Mouse (Mus musculus): ENCODE measurements at regions not wholly inside any gene's neighbourhood (a gene's known extent, or its start where the extent isn't known, plus 50 kb on each side); places are given as distances from the start of the nearest gene placed in this dataset.

DNA sequence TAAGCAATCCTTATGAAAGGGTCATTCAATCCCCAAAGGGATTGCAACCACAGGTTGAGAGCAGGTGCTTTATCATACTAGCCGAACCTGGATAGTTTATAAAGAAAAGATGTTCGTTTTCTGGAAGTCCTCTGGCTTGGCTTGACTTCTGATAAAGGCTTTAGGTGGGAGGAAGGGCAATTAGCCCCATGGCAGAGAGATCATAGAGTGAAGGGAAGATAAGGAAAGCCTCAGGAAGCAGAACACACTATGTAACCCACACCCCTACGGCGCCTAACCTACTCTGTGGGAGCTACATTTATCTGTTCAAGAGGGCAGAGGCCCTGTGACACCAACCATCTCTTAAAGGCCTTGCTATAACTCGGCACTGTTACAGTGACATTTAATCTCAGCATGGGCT, 204.2 kb downstream of the Pten start:
- 53% methylated on average over 5 of the region's 5 CpGs for WGBS
- H3K4me3 ChIP-seq (ENCODE audit: low read depth, low read length), result no peak overlapping the region
- no peak for DNase-seq (ENCODE audit: low spot score)
- no peaks in the 10 kb centered on the region for H3K27me3 ChIP-seq (ENCODE audit: control insufficient read depth, insufficient read depth, low read length)
- no peak overlapping the region for H3K27ac ChIP-seq (ENCODE audit: low read depth)
- TF ChIP-seq CTCF (IDR thresholded peaks at IDR 0.05; ENCODE audit: low read depth), result no peak
- no peak for TF ChIP-seq EP300 (IDR thresholded peaks at IDR 0.05; ENCODE audit: low read depth)
- no peaks in the 10 kb centered on the region for H3K9me3 ChIP-seq (replicated peaks; ENCODE audit: control insufficient read depth, low read length)
- no peak overlapping the region for H3K9ac ChIP-seq (replicated peaks; ENCODE audit: low read depth, low read length)
- H3K36me3 ChIP-seq (replicated peaks; ENCODE audit: control insufficient read depth, insufficient read depth, low read length), result no peaks in the 10 kb centered on the region
- no peak overlapping the region for H3K4me2 ChIP-seq (ENCODE audit: low read depth, low read length)
- no peak for ATAC-seq (ENCODE audit: insufficient read depth, low read depth)
- H3K4me1 ChIP-seq (ENCODE audit: control insufficient read depth, insufficient read depth), result no peaks in the 10 kb centered on the region

DNA sequence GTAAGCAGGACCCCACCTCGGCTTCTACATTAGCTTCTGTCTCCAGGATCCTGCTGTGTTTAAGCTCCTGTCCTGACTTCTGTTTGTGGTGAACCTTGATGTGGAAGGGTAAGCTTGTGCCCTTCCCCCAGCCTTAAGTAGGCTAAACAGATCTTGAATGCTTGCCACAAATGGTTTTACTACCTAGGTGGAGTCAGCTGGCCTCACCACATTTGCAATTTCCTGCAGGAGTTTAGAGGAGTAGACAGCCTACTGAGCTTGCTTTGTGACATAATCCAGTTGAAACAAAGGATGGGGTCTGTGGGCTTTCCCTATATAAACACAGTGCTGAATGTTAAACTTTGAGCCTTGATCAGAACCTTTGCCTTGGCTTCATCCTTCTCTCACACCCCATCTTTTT, 206.7 kb downstream of the Pten start:
- Histone ChIP-seq H3K36me3 (replicated peaks; ENCODE audit: control insufficient read depth, insufficient read depth, low read length) (no peaks in the 10 kb centered on the region), H3K27ac (ENCODE audit: low read depth) (no peak overlapping the region), H3K9ac (replicated peaks; ENCODE audit: low read depth, low read length) (no peak overlapping the region), H3K9me3 (replicated peaks; ENCODE audit: control insufficient read depth, low read length) (no peaks in the 10 kb centered on the region), H3K4me2 (ENCODE audit: low read depth, low read length) (no peak overlapping the region), H3K4me1 (ENCODE audit: control insufficient read depth, insufficient read depth) (no peaks in the 10 kb centered on the region), H3K4me3 (ENCODE audit: low read depth, low read length) (no peak overlapping the region), H3K27me3 (ENCODE audit: control insufficient read depth, insufficient read depth, low read length) (no peaks in the 10 kb centered on the region)
- ATAC-seq (ENCODE audit: insufficient read depth, low read depth), result no peak
- 25% methylated on average over 1 of the region's 1 CpGs for WGBS
- TF ChIP-seq CTCF (IDR thresholded peaks at IDR 0.05; ENCODE audit: low read depth) (no peak), EP300 (IDR thresholded peaks at IDR 0.05; ENCODE audit: low read depth) (no peak)
- DNase-seq (ENCODE audit: low spot score), result no peak

DNA sequence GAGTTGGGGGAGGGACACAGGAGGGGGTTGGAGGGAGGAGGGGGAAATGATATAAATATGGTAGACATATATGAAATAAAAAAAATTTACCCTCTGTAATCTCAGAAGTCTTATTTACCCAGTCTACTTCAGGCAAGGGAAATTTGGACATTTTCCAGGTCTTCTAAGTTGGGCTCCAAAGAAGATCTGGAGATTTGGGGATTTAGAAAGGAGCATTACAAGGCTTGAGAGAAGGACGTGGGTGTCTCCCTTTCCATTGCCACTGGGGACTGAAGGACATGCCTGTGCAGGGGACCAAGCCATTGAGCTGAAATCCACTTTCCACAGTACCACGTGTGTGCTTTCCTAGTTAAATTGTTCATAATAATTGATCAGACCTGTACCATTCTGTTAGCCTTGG, 208.2 kb downstream of the Pten start:
- H3K4me1 ChIP-seq (ENCODE audit: control insufficient read depth, insufficient read depth), result no peaks in the 10 kb centered on the region
- no peak overlapping the region for H3K9ac ChIP-seq (replicated peaks; ENCODE audit: low read depth, low read length)
- H3K36me3 ChIP-seq (replicated peaks; ENCODE audit: control insufficient read depth, insufficient read depth, low read length), result no peaks in the 10 kb centered on the region
- H3K4me3 ChIP-seq (ENCODE audit: low read depth, low read length), result no peak overlapping the region
- ATAC-seq (ENCODE audit: insufficient read depth, low read depth), result no peak
- no peak for DNase-seq (ENCODE audit: low spot score)
- 58% methylated on average over 2 of the region's 2 CpGs for WGBS
- no peaks in the 10 kb centered on the region for H3K9me3 ChIP-seq (replicated peaks; ENCODE audit: control insufficient read depth, low read length)
- H3K4me2 ChIP-seq (ENCODE audit: low read depth, low read length), result no peak overlapping the region
- H3K27me3 ChIP-seq (ENCODE audit: control insufficient read depth, insufficient read depth, low read length), result no peaks in the 10 kb centered on the region
- no peak overlapping the region for H3K27ac ChIP-seq (ENCODE audit: low read depth)
- no peak for TF ChIP-seq CTCF (IDR thresholded peaks at IDR 0.05; ENCODE audit: low read depth)
- no peak for TF ChIP-seq EP300 (IDR thresholded peaks at IDR 0.05; ENCODE audit: low read depth)

DNA sequence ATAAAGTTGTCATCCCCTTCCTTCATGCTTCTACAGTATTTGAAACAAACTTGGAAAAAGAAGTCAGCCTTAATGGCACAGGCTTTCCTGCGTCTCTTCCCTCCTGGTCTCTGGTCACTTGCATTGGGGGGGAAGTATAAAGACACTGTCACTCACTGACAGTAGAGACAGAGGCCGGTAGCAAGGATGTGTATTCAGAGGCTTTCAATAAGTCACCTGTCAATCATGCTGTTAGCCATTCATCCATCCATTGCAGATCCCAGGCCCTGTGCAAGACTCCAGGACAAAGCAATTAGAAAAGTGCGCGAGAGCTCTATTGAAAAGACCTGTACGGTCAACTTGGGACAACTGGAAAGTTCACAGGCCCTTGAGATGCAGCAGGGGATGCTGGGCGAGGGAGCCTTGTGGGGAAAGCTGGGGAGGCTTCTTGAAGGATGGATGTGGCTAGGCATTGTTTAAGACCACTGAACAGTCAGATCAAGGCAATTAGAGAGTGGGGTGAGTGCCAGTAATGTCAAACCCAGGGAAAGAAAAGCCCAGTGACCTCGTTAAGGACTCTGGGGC, 212.0 kb downstream of the Pten start:
- H3K4me1 ChIP-seq (ENCODE audit: control insufficient read depth, insufficient read depth), result no peaks in the 10 kb centered on the region
- H3K4me3 ChIP-seq (ENCODE audit: low read depth, low read length), result no peak overlapping the region
- TF ChIP-seq CTCF (IDR thresholded peaks at IDR 0.05; ENCODE audit: low read depth) (no peak), EP300 (IDR thresholded peaks at IDR 0.05; ENCODE audit: low read depth) (no peak)
- H3K9me3 ChIP-seq (replicated peaks; ENCODE audit: control insufficient read depth, low read length), result no peaks in the 10 kb centered on the region
- no peak overlapping the region for H3K9ac ChIP-seq (replicated peaks; ENCODE audit: low read depth, low read length)
- no peaks in the 10 kb centered on the region for H3K36me3 ChIP-seq (replicated peaks; ENCODE audit: control insufficient read depth, insufficient read depth, low read length)
- DNase-seq (ENCODE audit: low spot score) (no peak), ATAC-seq (ENCODE audit: insufficient read depth, low read depth) (no peak)
- no peak overlapping the region for H3K27ac ChIP-seq (ENCODE audit: low read depth)
- WGBS, result 73% methylated on average over 7 of the region's 7 CpGs
- H3K27me3 ChIP-seq (ENCODE audit: control insufficient read depth, insufficient read depth, low read length), result no peaks in the 10 kb centered on the region
- no peak overlapping the region for H3K4me2 ChIP-seq (ENCODE audit: low read depth, low read length)

DNA sequence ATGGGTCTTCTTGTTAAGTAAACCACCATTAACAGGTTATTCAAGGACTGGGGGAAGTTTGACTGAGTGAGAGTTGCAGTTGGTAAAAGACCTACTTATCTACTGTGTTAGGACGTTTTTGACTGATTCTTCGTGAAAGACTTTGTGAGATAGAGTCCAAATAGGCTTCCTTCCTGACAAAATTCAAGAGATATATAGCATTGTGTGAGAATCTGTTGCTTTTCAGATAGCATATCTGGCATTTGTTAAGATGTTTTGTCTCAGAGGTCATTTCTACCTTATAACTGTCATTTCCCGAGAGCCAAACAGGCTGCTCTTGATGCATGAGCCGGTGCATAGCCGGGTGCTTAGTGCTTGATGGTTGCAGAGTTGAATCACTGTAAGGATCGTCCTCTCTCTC, 214.8 kb downstream of the Pten start:
- no peak overlapping the region for H3K4me3 ChIP-seq (ENCODE audit: low read depth, low read length)
- ATAC-seq (ENCODE audit: insufficient read depth, low read depth) (no peak), DNase-seq (ENCODE audit: low spot score) (no peak)
- no peak overlapping the region for H3K9ac ChIP-seq (replicated peaks; ENCODE audit: low read depth, low read length)
- no peak overlapping the region for H3K27ac ChIP-seq (ENCODE audit: low read depth)
- H3K27me3 ChIP-seq (ENCODE audit: control insufficient read depth, insufficient read depth, low read length), result no peaks in the 10 kb centered on the region
- H3K4me1 ChIP-seq (ENCODE audit: control insufficient read depth, insufficient read depth), result no peaks in the 10 kb centered on the region
- no peaks in the 10 kb centered on the region for H3K9me3 ChIP-seq (replicated peaks; ENCODE audit: control insufficient read depth, low read length)
- TF ChIP-seq EP300 (IDR thresholded peaks at IDR 0.05; ENCODE audit: low read depth) (no peak), CTCF (IDR thresholded peaks at IDR 0.05; ENCODE audit: low read depth) (no peak)
- H3K36me3 ChIP-seq (replicated peaks; ENCODE audit: control insufficient read depth, insufficient read depth, low read length), result no peaks in the 10 kb centered on the region
- WGBS, result 67% methylated on average over 6 of the region's 6 CpGs
- no peak overlapping the region for H3K4me2 ChIP-seq (ENCODE audit: low read depth, low read length)

DNA sequence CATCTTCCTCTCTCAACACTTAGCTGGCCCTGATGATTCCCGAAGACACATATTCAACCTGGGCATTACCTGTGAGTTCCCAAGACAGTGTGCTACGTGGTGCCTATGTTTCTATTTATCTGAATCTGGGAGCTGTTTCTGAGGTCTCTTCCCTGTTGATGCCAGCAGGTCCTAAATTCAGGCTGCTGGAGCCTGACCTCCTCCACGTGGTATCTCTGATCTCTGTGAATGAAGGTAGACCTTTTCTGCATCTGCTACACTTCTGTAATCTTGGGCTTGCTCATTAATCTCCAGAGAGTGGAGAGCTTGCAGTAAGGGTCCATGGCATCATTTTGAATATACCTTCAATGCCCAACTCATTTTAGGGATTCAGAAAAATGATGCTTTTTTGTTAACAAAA, 215.8 kb downstream of the Pten start:
- Histone ChIP-seq H3K9ac (replicated peaks; ENCODE audit: low read depth, low read length) (no peak overlapping the region), H3K9me3 (replicated peaks; ENCODE audit: control insufficient read depth, low read length) (no peaks in the 10 kb centered on the region), H3K4me2 (ENCODE audit: low read depth, low read length) (no peak overlapping the region), H3K36me3 (replicated peaks; ENCODE audit: control insufficient read depth, insufficient read depth, low read length) (no peaks in the 10 kb centered on the region), H3K4me1 (ENCODE audit: control insufficient read depth, insufficient read depth) (no peaks in the 10 kb centered on the region), H3K27ac (ENCODE audit: low read depth) (no peak overlapping the region), H3K4me3 (ENCODE audit: low read depth, low read length) (no peak overlapping the region), H3K27me3 (ENCODE audit: control insufficient read depth, insufficient read depth, low read length) (no peaks in the 10 kb centered on the region)
- no peak for TF ChIP-seq EP300 (IDR thresholded peaks at IDR 0.05; ENCODE audit: low read depth)
- no peak for TF ChIP-seq CTCF (IDR thresholded peaks at IDR 0.05; ENCODE audit: low read depth)
- WGBS, result 78% methylated on average over 3 of the region's 3 CpGs
- DNase-seq (ENCODE audit: low spot score) (no peak), ATAC-seq (ENCODE audit: insufficient read depth, low read depth) (no peak)
